Mouse (Mus musculus) brain, embryonic 18.5 days (tissue): ENCODE data around the gene Gm17651.

Experiments used
- DNase-seq: peaks from one replicate; pipeline ENCODE4 v3.0.0-alpha.2; 2012; ENCODE audit warnings: low read depth, low spot score

The Gm17651 gene

DNA sequence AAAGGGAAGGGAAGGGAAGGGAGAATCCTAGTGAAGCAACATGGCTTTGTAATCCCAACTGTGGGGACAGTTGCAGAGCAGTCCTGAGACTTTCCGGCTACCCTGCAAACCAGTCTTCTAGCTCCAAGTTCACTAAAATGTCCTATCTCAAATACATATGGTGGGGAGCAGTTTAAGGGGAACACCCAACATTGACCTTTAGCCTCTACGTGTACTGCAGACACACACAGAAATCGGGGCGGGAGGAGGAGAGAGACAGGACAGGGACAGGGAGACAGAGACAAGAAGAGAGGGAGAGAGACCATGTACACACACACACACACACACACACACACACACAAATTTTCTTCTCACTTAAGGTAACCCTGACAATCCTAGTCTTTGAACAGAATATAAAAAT is 44.6 kb downstream of the Gm17651 start:
- DNase-seq: no peak

DNA sequence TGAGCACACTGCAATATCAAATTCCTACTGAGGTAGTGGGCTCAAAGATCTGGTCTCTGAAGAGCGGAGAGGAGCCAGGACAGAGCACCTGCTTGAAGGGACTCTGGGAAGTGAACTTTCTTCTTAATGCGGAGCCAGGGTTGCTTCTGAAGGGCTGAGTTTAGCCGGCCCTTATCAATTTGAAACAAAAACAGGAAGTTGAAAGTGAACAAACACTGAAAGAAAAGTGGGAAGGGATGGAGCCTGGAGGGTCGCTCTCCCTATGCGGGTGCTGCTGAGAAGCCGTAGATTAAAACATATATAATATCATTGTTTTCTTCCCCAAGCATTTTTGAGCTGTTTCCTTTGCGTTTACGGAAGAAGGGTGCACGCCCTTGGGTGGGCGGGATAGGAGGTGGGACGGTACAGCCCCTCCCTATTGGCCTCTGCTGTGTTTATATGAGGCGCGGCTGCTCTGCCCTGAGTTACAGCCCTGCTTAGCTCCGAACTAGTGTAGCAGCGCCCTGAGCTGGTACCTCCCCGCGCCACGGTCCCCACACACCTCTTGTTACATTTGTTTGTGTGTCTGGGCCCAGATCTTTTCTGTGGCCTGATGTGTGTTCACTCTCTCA is 46.0 kb downstream of the Gm17651 start, which contains the start of gene Fmo5:
Gene Fmo5 (plus strand): TSS at position 414 of the 611 bp plus-strand sequence.
- no peak for DNase-seq

- DNase-seq: no peak
Observed at GRCm38 (mm10) chr3:97627893-97628292, 46.6 kb downstream of the Gm17651 start.

GRCm38 (mm10) chr3:97624611-97625010 is 49.9 kb downstream of the Gm17651 start:
- no peak for DNase-seq
